Mouse (Mus musculus) Muller cell, postnatal 12 days (primary cell): ENCODE results near the gene Hist1h2ac.
"Not testable (repeated sequence)": the region's sequence is repeated elsewhere in the genome, so short reads cannot be mapped to it uniquely, and the experiment has no call there.

Experiments
- DNase-seq: peaks from one replicate; pipeline ENCODE4 v3.0.0-alpha.2; 2015; ENCODE audit errors: inconsistent ontology term

Hist1h2ac gene

GRCm38 (mm10) chr13:23683755-23684281 lies at the start of gene Hist1h2ac, which contains the start of gene Hist1h2bc:
Gene Hist1h2ac (minus strand): TSS chr13:23683948.
Gene Hist1h2bc (plus strand): TSS chr13:23684199.
- DNase-seq, result peak; percentile 99

GRCm38 (mm10) chr13:23732156-23732804 lies 48.5 kb upstream of the Hist1h2ac start:
- DNase-seq, result peak; percentile 53

- DNase-seq, result peak; percentile 79
Measured at GRCm38 (mm10) chr13:23730479-23730878, 46.7 kb upstream of the Hist1h2ac start.

- DNase-seq, result no peak
Measured at GRCm38 (mm10) chr13:23729706-23730105, 46.0 kb upstream of the Hist1h2ac start.

GRCm38 (mm10) chr13:23729192-23729525 lies 45.4 kb upstream of the Hist1h2ac start:
- DNase-seq, result no peak

- DNase-seq, result no peak
Measured at GRCm38 (mm10) chr13:23728472-23729191, 44.9 kb upstream of the Hist1h2ac start.

- DNase-seq, result no peak
Measured at GRCm38 (mm10) chr13:23725213-23725612, 41.5 kb upstream of the Hist1h2ac start.

- no peak for DNase-seq
Measured at GRCm38 (mm10) chr13:23724239-23724638, 40.5 kb upstream of the Hist1h2ac start.

- DNase-seq, result not testable (repeated sequence)
Measured at GRCm38 (mm10) chr13:23717593-23718245, 34.0 kb upstream of the Hist1h2ac start.

- no peak for DNase-seq
Measured at GRCm38 (mm10) chr13:23717176-23717575, 33.4 kb upstream of the Hist1h2ac start.

- no peak for DNase-seq
Measured at GRCm38 (mm10) chr13:23716261-23717042, 32.7 kb upstream of the Hist1h2ac start.

- DNase-seq, result peak; percentile 83
Measured at GRCm38 (mm10) chr13:23710374-23711089, 26.8 kb upstream of the Hist1h2ac start, which contains the start of gene Hfe. Gene Hfe (minus strand): TSS chr13:23710854.

GRCm38 (mm10) chr13:23709714-23710373 lies 26.1 kb upstream of the Hist1h2ac start:
- DNase-seq, result peak; percentile 79

GRCm38 (mm10) chr13:23708654-23709053 lies 24.9 kb upstream of the Hist1h2ac start:
- DNase-seq, result no peak

GRCm38 (mm10) chr13:23708041-23708440 lies 24.3 kb upstream of the Hist1h2ac start:
- no peak for DNase-seq

GRCm38 (mm10) chr13:23706771-23707170 lies 23.0 kb upstream of the Hist1h2ac start:
- no peak for DNase-seq

GRCm38 (mm10) chr13:23705751-23706356 lies 22.1 kb upstream of the Hist1h2ac start:
- no peak for DNase-seq

- DNase-seq, result not testable (repeated sequence)
Measured at GRCm38 (mm10) chr13:23702801-23703200, 19.1 kb upstream of the Hist1h2ac start.

- DNase-seq, result no peak
Measured at GRCm38 (mm10) chr13:23702220-23702619, 18.5 kb upstream of the Hist1h2ac start.
